Mouse (Mus musculus) urinary bladder, postnatal 25 days (tissue): ENCODE data around the gene C1rb.
"Not testable (repeated sequence)": the region's sequence is repeated elsewhere in the genome, so short reads cannot be mapped to it uniquely, and the experiment has no call there.

Experiments
- DNase-seq: peaks from one replicate; pipeline ENCODE4 v3.0.0; 2022; ENCODE audit warnings: low spot score

Gene C1rb

DNA sequence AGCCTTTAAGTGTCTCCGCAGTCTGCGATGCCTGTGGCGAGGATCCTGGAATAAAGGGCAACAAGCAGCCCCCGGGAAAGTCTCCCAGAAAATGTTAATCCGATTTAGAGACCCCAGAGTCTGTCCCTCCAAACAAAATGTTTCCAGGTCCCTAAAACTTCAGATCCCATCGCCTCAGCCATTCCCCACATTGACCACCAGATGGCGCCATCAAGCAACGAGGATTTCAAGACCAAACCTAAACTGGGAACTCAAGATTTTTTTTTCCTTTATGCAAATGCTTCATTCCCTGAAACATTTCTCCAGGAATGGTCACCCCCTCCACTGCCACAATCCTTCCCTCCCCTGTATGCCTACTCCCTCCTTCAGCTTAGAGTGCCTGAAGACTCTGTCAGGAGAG is at the start of gene C1rb:
C1rb (plus strand) TSS at position 269 of the 400 bp plus-strand sequence.
- peak; percentile 67 for DNase-seq

DNA sequence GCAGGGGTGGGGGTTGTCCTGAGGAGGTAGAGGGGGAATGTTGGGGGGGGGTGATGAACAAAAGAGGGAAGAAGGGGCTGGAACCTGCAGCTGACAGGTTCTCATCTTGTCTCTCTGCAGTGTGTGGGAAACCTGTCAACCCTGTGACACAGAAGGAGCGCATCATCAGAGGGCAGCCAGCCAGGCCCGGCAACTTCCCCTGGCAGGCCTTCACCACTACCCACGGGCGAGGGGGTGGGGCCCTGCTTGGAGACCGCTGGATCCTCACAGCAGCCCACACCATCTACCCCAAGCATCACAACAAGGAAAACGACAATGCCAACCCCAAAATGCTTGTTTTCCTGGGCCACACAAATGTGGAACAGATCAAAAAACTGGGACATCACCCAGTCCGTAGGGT is 48.0 kb upstream of the C1rb start:
- not testable (repeated sequence) for DNase-seq

- no peak for DNase-seq
Measured at GRCm38 (mm10) chr6:124527881-124528280, 42.2 kb upstream of the C1rb start.

DNA sequence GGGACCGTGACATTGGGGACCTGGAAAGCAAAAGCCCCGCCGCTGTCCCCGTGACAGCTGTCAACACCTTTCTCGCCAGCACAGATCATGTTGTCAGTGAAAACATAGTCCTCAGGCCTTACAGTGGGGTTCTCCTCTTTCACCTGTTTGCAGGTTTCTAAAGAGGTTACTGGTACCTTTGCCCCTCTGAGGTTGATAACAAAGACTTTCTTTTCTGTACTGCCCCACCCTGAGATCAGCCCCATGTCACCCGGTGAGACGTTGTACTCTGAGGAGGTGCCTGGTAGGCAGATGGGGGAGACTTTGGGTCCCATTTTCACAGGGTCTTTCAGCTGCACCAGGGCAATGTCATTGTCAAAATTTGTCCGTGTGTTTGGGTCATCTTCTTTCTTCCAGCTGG is 39.0 kb upstream of the C1rb start:
- DNase-seq: no peak

DNA sequence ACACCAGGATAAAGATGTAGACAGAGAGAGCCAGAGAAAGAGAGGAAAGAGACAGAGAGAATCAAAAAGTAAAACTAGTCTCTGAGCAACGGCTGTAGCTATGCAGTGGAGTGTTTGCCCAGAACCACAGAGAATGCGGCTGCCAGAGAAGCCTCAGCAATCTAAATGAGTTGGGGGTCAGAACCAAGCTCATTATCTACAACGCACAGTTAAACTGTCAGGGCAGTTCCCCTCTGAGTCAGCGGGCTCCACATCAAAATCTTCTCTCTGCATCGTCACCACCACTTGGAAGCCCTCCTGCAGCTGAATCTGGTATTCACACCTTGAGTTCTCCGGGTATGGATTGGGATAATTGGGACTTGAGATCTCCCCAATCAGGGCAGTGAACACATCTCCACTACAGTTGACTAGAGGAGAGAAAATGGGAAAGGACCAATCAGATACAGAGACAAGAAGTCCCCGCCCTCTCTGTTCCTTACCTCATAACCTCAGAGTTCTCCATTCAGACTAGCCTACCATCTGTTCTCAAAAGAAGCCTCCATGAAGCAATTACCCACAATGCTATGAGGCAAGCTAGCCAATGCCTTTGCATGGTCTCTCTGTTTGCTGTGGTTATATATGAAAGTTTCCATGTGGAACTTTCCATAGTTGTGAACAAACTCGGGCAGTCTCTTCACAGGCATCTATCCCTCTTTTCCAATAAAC is 33.8 kb upstream of the C1rb start:
- not testable (repeated sequence) for DNase-seq

DNA sequence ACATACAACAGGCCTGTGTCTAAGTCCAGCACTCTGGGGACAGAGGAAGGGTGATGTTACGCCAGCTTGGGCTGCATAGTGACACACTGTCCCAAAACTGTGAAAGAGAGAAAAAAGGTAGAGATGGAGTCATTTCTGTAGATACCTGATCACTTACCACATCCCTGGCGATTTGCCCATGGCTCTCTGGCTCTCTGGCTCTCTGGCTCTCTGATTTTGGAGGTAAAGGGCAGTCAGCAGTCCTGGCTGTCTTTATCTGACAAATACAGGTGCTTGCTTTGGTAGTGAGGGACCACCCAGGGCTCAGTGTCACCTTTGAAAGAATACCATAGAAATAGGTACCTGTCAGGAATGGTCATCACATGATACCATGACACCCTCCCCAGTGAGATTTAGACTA is 28.9 kb upstream of the C1rb start:
- not testable (repeated sequence) for DNase-seq

DNA sequence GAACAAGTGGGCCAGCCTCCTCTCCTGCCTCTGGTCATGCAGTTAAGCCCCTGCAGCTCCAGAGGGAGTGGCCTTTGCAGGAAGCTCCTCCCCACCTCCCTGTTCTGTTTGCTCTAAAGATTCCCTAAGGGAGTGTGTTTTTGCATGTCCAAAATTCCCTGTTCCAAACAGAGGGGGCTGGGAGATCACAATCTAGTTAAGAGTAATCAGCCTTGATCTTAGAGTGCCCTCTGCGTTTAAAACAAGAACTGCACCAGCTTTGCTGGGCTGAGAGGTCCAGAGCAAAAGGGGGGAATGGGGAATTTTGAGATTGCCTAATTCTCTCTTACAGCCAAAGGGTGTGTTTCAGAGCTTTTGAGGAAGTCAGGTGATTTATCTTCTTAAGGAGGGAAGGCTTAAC is 27.8 kb upstream of the C1rb start, which contains the start of gene C1s1:
C1s1 (minus strand) TSS at position 76 of the 400 bp plus-strand sequence.
- peak; percentile 48 for DNase-seq

- DNase-seq: no peak
Measured at GRCm38 (mm10) chr6:124544466-124544865, 25.6 kb upstream of the C1rb start.

DNA sequence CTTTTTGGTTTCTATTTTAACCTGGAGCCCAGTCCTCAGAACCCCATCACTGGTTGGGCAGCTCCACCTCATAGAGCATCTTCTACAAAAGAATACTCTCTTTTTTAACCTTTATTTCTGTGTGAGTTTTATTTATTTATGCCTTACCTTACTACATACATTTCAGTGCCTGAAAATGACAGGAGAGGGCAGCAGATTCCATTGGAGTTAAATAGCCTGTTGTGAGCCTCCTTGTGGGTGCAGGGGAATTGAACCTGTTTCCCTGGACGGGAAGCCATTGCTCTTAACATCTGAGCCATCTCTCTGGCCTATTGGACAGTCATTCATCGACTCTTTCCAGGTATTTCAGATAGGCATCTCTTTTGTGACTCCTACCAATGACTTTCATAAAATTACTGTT is 24.7 kb upstream of the C1rb start:
- no peak for DNase-seq

- DNase-seq: not testable (repeated sequence)
Measured at GRCm38 (mm10) chr6:124547979-124548378, 22.1 kb upstream of the C1rb start.

DNA sequence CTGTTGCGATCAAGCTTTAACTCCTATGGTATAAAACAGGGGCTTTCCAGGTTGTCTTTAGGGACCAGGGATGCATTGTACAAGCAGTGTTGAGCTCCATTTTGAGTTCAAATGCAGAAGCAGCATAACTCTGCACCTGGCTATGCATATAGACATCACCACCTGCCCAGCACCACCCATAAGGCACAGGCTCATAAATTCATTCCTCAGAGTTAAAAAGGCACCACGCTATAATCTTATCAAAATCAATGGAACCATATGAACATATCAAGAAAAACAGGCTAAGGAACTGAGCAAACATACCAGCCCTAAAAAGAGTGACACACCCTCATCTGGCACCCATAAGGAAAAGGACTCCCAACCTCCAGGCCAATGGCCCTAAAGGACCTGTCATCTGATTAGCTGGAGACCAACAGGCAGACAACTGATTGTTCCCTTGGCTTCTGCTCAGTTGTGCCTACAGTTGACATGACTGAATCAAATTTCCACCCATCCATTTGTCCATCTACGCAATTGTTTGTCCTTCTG is 21.0 kb upstream of the C1rb start:
- DNase-seq: no peak

DNA sequence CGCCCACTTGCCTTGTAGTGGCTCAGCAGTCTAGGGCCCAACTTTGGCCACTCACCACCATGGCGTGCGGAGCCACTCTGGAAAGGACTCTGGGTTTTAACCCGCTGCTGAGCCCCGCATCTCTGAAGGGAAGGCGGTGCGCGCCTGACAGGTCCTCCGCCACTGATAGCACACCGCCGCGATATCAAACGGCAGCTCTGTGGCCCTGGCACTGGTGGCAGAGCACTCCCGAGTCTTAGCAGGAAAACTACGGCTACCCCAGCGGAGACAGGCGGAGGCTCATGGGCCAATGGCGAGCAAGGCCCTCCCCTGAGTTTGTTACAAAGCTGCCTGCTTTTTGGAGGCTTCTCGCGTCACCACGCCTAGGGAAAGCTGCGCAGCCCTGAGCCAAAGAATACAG is 17.3 kb upstream of the C1rb start:
- no peak for DNase-seq

- not testable (repeated sequence) for DNase-seq
Measured at GRCm38 (mm10) chr6:124555956-124556355, 14.1 kb upstream of the C1rb start.

GRCm38 (mm10) chr6:124561156-124561555 is 8.9 kb upstream of the C1rb start:
- DNase-seq: not testable (repeated sequence)

- not testable (repeated sequence) for DNase-seq
Measured at GRCm38 (mm10) chr6:124561611-124562010, 8.5 kb upstream of the C1rb start.

GRCm38 (mm10) chr6:124575155-124575678 is 5.1 kb downstream of the C1rb start:
- DNase-seq: not testable (repeated sequence)

GRCm38 (mm10) chr6:124580155-124580554 is 10.1 kb downstream of the C1rb start:
- not testable (repeated sequence) for DNase-seq

- no peak for DNase-seq
Measured at GRCm38 (mm10) chr6:124582231-124582630, 12.1 kb downstream of the C1rb start.

- DNase-seq: no peak
Measured at GRCm38 (mm10) chr6:124584935-124585334, 14.8 kb downstream of the C1rb start.

DNA sequence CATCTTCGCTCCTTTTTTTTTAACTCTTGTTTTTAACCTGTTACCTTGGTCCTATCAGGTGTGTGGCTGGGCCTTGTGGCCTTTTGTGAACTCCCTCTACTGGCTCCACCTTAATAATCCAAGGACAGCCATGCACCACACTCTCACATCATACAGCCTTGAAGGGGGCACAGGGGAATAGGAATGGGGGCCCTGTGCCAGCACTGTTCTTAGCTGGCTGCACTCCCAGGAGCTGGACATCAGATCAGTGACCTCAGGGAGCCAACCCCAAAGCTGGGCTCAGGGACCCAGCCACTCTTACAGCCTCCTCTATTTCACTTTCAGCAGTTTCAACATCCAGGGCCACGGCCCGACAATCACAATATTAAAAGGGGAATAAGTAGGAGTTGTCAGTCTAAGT is 15.7 kb downstream of the C1rb start:
- no peak for DNase-seq

DNA sequence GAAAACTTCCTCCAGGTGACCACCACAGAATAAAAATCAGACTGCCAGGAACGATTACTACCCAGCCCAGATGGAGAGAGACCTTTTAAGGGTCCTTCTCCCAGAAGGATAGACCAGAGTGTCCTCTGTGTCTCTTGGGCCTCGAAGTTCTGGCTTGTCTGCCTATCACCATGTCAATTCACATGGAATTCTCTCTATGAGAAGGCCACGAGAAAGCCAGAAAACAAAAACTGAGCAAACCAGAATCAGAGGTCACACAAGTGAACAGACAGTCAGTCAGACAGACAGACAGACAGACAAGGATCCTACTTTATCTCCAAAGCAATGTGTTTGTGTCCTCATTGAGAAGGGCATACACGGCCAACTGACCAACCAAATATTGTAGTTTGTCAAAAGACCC is 16.2 kb downstream of the C1rb start:
- DNase-seq: no peak

DNA sequence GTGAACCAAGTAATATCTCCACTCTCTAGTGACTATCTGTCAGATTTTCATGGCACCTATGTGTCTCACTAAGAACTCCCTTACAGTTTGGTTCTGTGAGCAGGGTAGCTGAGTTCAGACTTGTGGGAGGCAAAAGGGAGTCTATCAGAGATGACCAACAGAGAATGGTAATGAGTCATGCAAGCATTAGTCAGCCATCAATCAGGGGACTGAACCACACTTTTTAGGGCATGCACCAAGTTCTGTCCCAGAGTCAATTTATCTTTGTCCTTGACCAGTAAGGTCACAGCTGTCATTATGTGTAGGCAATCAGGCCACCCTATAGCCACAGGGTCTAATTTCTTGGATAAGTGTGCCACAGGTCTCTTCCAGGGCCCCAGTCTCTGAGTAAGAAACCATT is 18.7 kb downstream of the C1rb start:
- no peak for DNase-seq

- no peak for DNase-seq
Measured at GRCm38 (mm10) chr6:124592186-124592700, 22.1 kb downstream of the C1rb start.
